Mouse (Mus musculus) midbrain, embryonic 13.5 days (tissue): ENCODE data around the gene Arl5a. TPM values are rescaled to one million over a fixed set of nuclear protein-coding genes. Genes with fewer than 3 reads are reported as not detected.

ENCODE experiments used
- ATAC-seq: fragments of 200-750 bp; cut with Nextera tagmentation; 2 replicates; pipeline ENCODE4 v1.8.0; 2017; ENCODE audit warnings: mild to moderate bottlenecking, moderate TSS enrichment, moderate library complexity
- H3K27ac ChIP-seq: fragments of 300-500 bp; sonication (generic); 2 replicates; pipeline ENCODE4 v1.5.1; 2015; ENCODE audit warnings: inconsistent platforms, mild to moderate bottlenecking, moderate library complexity
- H3K27me3 ChIP-seq: fragments of 300-500 bp; sonication (generic); 2 replicates; pipeline ENCODE4 v1.6.1; 2015; ENCODE audit warnings: mild to moderate bottlenecking, inconsistent platforms
- H3K36me3 ChIP-seq: fragments of 300-500 bp; sonication (generic); 2 replicates; pipeline ENCODE4 v1.6.1; 2015; ENCODE audit warnings: mild to moderate bottlenecking, inconsistent platforms
- H3K4me1 ChIP-seq: fragments of 300-500 bp; sonication (generic); replicated peaks from 2 replicates; pipeline ENCODE4 v1.6.1; 2015; ENCODE audit warnings: inconsistent platforms
- H3K4me2 ChIP-seq: fragments of 300-500 bp; sonication (generic); replicated peaks from 2 replicates; pipeline ENCODE4 v1.6.1; 2015; ENCODE audit warnings: moderate library complexity, mild to moderate bottlenecking, inconsistent platforms
- H3K4me3 ChIP-seq: fragments of 300-500 bp; sonication (generic); replicated peaks from 2 replicates; pipeline ENCODE4 v1.5.1; 2015; ENCODE audit warnings: mild to moderate bottlenecking, inconsistent platforms
- H3K9ac ChIP-seq: fragments of 300-500 bp; sonication (generic); replicated peaks from 2 replicates; pipeline ENCODE4 v1.6.1; 2015; ENCODE audit warnings: mild to moderate bottlenecking, inconsistent platforms
- H3K9me3 ChIP-seq: fragments of 300-500 bp; sonication (generic); 2 replicates; pipeline ENCODE4 v1.6.1; 2016; ENCODE audit warnings: mild to moderate bottlenecking, inconsistent platforms
- WGBS: fragments of 180-500 bp; shearing (Covaris S2); methylation state at CpG from one replicate; pipeline ENCODE4 v1.1.7; 2015; 5-methylcytosine and 5-hydroxymethylcytosine counted together
- polyA plus RNA-seq: library from polyadenylated mRNA; unstranded; fragments of >200 nt; fragmentation: Nextera tagmentation; extraction: Ambion mirVana; gene quantifications from 2 replicates; pipeline ENCODE4 v1.2.1, GENCODE M21; 2015

The Arl5a gene
- 39.2 and 43.3 TPM in 2 replicates for polyA plus RNA-seq

GRCm38 (mm10) chr2:52424747-52425522 lies at the start of gene Arl5a:
Gene Arl5a (minus strand): TSS chr2:52424901.
- H3K4me3 ChIP-seq = peak within 1 kb of the TSS; percentile 95
- H3K4me1 ChIP-seq = peaks cover 32% of the 10 kb centered on the region
- H3K9me3 ChIP-seq = no peaks in the 10 kb centered on the region
- H3K9ac ChIP-seq = peak within 1 kb of the TSS; percentile 96
- under 1% methylated on average over 57 of the region's 57 CpGs for WGBS
- H3K4me2 ChIP-seq = peak within 1 kb of the TSS; percentile 65
- ATAC-seq = peak; percentile 97
- peak within 1 kb of the TSS; percentile 89 for H3K27ac ChIP-seq
- H3K27me3 ChIP-seq = peaks cover 5% of the 10 kb centered on the region; the same call in 1 of the 2 replicates
- no peaks in the 10 kb centered on the region for H3K36me3 ChIP-seq

DNA sequence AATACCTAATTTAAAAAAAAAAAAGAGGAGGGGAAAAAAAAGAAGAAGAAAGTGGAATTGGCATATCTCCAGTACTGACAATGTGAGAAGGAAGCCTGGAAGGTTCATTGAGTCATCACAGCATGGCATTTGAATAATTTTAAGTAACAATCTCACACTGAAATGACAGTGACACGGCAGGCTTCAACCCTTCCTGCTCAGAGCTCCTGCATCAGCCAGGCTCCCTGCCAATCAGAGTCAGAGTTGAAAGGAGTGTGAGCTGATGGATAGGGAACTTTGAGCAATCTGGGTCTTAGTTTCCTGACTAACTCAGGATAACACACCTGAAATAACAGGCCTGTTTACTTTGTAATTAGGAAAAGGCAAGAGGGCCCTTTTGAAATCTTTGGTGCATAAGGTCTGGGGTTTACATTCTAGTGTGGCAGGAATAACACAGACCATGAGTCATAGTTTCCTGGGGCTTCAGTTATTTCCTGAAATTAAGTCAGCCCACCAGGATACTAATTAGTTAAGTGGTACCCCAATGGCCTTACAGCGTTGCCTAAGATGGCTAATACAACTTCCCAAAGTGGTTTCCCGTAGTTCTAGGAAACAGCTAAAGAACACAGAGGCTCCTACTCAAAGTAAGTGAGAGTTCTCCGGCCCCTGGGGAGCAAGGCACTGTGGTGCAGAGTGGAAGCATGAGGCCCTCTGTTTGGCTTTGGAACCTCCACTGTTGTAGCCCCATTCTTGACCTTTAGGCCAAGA lies 47.0 kb upstream of the Arl5a start:
- no peaks in the 10 kb centered on the region for H3K27me3 ChIP-seq
- 60% methylated on average over 4 of the region's 4 CpGs for WGBS
- H3K36me3 ChIP-seq = peaks cover 36% of the 10 kb centered on the region
- no peak overlapping the region for H3K9ac ChIP-seq
- no peak for ATAC-seq
- no peaks in the 10 kb centered on the region for H3K4me1 ChIP-seq
- H3K4me2 ChIP-seq = no peak overlapping the region
- no peaks in the 10 kb centered on the region for H3K9me3 ChIP-seq
- no peak overlapping the region for H3K4me3 ChIP-seq
- H3K27ac ChIP-seq = no peak overlapping the region

DNA sequence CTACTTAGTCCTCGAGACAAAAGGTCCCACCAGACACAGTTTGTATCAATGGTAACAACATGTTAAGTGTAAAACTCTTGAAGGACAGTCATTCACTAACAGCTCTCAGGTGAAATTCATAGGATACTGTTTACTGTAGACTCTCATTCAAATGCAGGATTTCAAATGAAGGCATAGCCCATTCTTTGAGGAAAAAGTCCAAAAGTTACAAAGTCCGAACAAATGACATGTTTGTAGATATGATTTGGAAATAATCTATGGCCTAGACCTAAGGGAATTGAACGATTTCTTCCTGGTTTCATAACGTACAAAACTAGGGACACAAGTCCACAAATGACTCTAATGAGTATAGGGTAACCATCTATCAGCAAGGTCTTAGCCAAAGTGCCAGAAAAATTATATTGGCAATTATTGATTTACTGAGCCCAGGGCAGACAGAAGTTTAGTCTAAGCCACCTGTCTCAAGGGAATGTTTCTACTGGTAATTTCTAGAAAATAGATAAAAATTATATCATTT lies 45.4 kb upstream of the Arl5a start:
- H3K4me1 ChIP-seq = no peaks in the 10 kb centered on the region
- no peaks in the 10 kb centered on the region for H3K9me3 ChIP-seq
- no peaks in the 10 kb centered on the region for H3K27me3 ChIP-seq
- H3K4me3 ChIP-seq = no peak overlapping the region
- no peak overlapping the region for H3K9ac ChIP-seq
- no peak overlapping the region for H3K4me2 ChIP-seq
- no peak for ATAC-seq
- H3K36me3 ChIP-seq = peaks cover 20% of the 10 kb centered on the region
- no peak overlapping the region for H3K27ac ChIP-seq
- WGBS = 87% methylated on average over 4 of the region's 4 CpGs

GRCm38 (mm10) chr2:52467629-52468028 lies 42.9 kb upstream of the Arl5a start:
- Histone ChIP-seq H3K27me3 (no peaks in the 10 kb centered on the region), H3K9ac (no peak overlapping the region), H3K27ac (no peak overlapping the region), H3K9me3 (no peaks in the 10 kb centered on the region), H3K4me3 (no peak overlapping the region), H3K4me1 (no peaks in the 10 kb centered on the region), H3K36me3 (no peaks in the 10 kb centered on the region; the same call in none of the 2 replicates), H3K4me2 (no peak overlapping the region)
- ATAC-seq = no peak
- 88% methylated on average over 6 of the region's 6 CpGs for WGBS

- Histone ChIP-seq H3K36me3 (no peaks in the 10 kb centered on the region; the same call in 1 of the 2 replicates), H3K27me3 (no peaks in the 10 kb centered on the region), H3K4me2 (no peak overlapping the region), H3K9ac (no peak overlapping the region), H3K27ac (no peak overlapping the region), H3K4me3 (no peak overlapping the region), H3K9me3 (no peaks in the 10 kb centered on the region), H3K4me1 (no peaks in the 10 kb centered on the region)
- WGBS = 93% methylated on average over 12 of the region's 12 CpGs
- no peak for ATAC-seq
Observed at GRCm38 (mm10) chr2:52461206-52461967, 36.7 kb upstream of the Arl5a start.

GRCm38 (mm10) chr2:52455606-52456479 lies 31.1 kb upstream of the Arl5a start:
- H3K27me3 ChIP-seq = no peaks in the 10 kb centered on the region
- H3K4me3 ChIP-seq = no peak overlapping the region
- no peak for ATAC-seq
- H3K9me3 ChIP-seq = no peaks in the 10 kb centered on the region
- H3K4me2 ChIP-seq = no peak overlapping the region
- no peak overlapping the region for H3K27ac ChIP-seq
- no peak overlapping the region for H3K9ac ChIP-seq
- whole genome bisulfite sequencing = 78% methylated on average over 7 of the region's 7 CpGs
- H3K36me3 ChIP-seq = peaks cover 17% of the 10 kb centered on the region
- no peaks in the 10 kb centered on the region for H3K4me1 ChIP-seq

GRCm38 (mm10) chr2:52449818-52450217 lies 25.1 kb upstream of the Arl5a start:
- 88% methylated on average over 8 of the region's 8 CpGs for WGBS
- H3K36me3 ChIP-seq = peaks cover 31% of the 10 kb centered on the region
- H3K9ac ChIP-seq = no peak overlapping the region
- H3K9me3 ChIP-seq = no peaks in the 10 kb centered on the region
- no peak overlapping the region for H3K4me3 ChIP-seq
- no peaks in the 10 kb centered on the region for H3K4me1 ChIP-seq
- no peaks in the 10 kb centered on the region for H3K27me3 ChIP-seq
- no peak overlapping the region for H3K4me2 ChIP-seq
- no peak overlapping the region for H3K27ac ChIP-seq
- no peak for ATAC-seq

DNA sequence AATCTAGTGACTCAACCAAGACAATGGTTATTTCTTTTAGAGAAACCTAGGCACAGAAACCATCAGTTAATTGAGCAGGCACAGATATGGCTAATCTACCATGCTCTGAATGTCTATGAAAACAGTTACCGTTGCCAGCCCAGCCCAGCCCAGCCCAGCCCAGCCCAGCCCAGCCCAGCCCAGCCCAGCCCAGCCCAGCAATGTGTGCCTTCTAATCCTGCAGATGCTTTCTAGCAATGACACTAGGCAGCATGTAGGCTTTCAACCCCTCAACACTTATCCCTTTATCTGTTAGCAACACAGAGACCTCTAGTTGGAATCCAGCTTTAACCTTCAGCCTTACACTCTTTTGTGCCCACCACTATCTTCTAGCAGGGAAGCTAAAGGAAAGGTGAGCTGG lies 24.2 kb upstream of the Arl5a start:
- H3K4me1 ChIP-seq = no peaks in the 10 kb centered on the region
- no peak for ATAC-seq
- H3K4me3 ChIP-seq = no peak overlapping the region
- peaks cover 25% of the 10 kb centered on the region for H3K36me3 ChIP-seq
- 85% methylated on average over 1 of the region's 1 CpGs for WGBS
- no peaks in the 10 kb centered on the region for H3K27me3 ChIP-seq
- H3K27ac ChIP-seq = no peak overlapping the region
- no peak overlapping the region for H3K9ac ChIP-seq
- no peak overlapping the region for H3K4me2 ChIP-seq
- no peaks in the 10 kb centered on the region for H3K9me3 ChIP-seq

DNA sequence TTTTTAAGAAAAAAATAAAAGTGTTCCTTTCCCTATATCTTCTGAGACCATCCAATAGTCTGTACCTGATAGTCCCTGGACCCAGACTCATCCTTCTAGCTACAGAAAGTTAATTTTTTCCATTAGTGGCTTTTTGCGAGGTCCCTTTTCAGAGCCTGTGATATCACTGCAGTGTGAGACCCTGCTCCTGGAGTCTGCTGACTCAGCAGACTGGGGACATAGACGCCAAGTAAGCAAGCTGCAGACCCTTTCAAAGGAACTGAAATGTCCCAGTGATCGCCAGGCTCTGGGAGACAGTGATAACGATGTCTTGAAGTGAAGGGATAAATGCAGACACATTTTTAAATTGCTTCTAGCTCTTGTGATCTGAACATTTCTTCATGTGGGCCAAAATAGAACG lies 21.9 kb upstream of the Arl5a start:
- ATAC-seq = no peak
- no peak overlapping the region for H3K9ac ChIP-seq
- no peak overlapping the region for H3K4me3 ChIP-seq
- H3K27ac ChIP-seq = no peak overlapping the region
- no peak overlapping the region for H3K4me2 ChIP-seq
- H3K36me3 ChIP-seq = peaks cover 23% of the 10 kb centered on the region
- no peaks in the 10 kb centered on the region for H3K27me3 ChIP-seq
- 0 out of 2 replicates have a peak, but pooled peaks cover 5% of the 10 kb centered on the region for H3K4me1 ChIP-seq
- WGBS = 79% methylated on average over 5 of the region's 5 CpGs
- H3K9me3 ChIP-seq = no peaks in the 10 kb centered on the region

DNA sequence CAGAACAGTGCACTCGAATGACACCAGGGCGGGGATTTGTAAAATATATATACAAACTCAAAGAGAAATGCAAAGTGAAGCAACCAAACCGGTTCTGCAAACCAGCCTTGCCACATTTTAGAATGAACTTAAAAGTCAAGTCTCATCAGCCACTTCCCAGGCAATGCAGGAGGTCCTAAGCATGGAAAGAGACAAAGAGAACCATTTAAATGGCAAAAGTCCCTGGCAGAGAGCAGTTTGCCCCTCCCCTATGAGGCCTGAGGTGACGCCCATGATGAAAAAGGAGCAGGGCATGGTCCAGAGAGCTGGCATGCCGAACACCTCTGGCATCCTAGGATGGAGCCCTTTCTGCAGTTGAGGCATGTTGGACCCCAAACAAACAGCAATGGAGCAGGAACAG lies 17.4 kb upstream of the Arl5a start:
- no peak for ATAC-seq
- Histone ChIP-seq H3K9ac (no peak overlapping the region), H3K36me3 (no peaks in the 10 kb centered on the region; the same call in 1 of the 2 replicates), H3K4me2 (no peak overlapping the region), H3K4me3 (no peak overlapping the region), H3K27ac (no peak overlapping the region), H3K27me3 (no peaks in the 10 kb centered on the region), H3K9me3 (no peaks in the 10 kb centered on the region), H3K4me1 (0 out of 2 replicates have a peak, but pooled peaks cover 5% of the 10 kb centered on the region)
- 37% methylated on average over 5 of the region's 5 CpGs for whole genome bisulfite sequencing

DNA sequence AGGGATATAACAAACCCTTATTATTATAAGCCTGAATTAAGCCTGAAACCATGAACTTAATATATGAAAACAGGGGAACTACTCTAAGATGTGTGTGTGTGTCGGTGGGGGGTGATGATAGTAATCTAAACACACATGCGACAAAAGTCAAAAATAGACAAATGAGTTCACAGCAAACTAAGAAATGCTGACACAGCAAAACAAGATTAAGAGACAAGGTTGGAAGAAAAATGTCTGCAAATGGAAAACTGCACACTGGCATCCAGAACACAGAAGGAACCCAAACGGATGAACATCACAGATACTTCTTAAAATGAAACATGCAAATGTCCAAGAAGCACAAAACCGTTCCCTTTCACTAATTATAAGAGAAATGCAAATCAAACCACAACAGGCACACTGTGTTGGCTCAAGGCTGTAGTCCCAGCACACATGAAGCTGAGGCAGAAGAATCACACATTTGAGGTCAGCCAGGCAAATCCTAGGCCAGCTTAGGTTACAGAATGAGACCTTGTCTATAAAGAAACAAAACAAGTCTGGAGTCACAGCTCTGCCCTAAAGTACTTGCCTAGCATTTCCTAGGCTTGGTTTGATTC lies 15.8 kb upstream of the Arl5a start:
- Histone ChIP-seq H3K4me3 (no peak overlapping the region), H3K36me3 (no peaks in the 10 kb centered on the region), H3K9me3 (no peaks in the 10 kb centered on the region), H3K4me1 (0 out of 2 replicates have a peak, but pooled peaks cover 5% of the 10 kb centered on the region), H3K27me3 (no peaks in the 10 kb centered on the region), H3K4me2 (no peak overlapping the region), H3K9ac (no peak overlapping the region), H3K27ac (no peak overlapping the region)
- 87% methylated on average over 4 of the region's 4 CpGs for WGBS
- ATAC-seq = no peak
